Mouse (Mus musculus) CH12.LX (cell line): ENCODE results near the gene Rps24. TPM values are rescaled to one million over a fixed set of nuclear protein-coding genes. Genes with fewer than 3 reads are reported as not detected.

ENCODE experiments used
- DNase-seq: peaks from one replicate; pipeline ENCODE4 v3.0.0-alpha.2; 2013; ENCODE audit errors: extremely low read depth
- H3K27ac ChIP-seq: 2 replicates; pipeline ENCODE4 v1.5.1; 2012; ENCODE audit warnings: low read depth, mild to moderate bottlenecking, control low read depth, moderate library complexity; ENCODE audit not compliant: insufficient read depth
- H3K27me3 ChIP-seq: replicated peaks from 2 replicates; pipeline ENCODE3; 2012; ENCODE audit warnings: inconsistent platforms
- H3K36me3 ChIP-seq, 2 experiments: replicated peaks in 1 of 2; 2 replicates each; pipeline versions ENCODE3 to v1.6.1; 2012; ENCODE audit warnings: inconsistent platforms in 1 of 2, low read length in 1 of 2, mild to moderate bottlenecking in 1 of 2, mixed read lengths in 1 of 2, moderate library complexity in 1 of 2; ENCODE audit not compliant: control insufficient read depth in 1 of 2, insufficient read depth in 1 of 2
- H3K4me1 ChIP-seq, 2 experiments: 2 replicates each; pipeline ENCODE4 v1.6.1; 2012; ENCODE audit warnings: inconsistent platforms in 1 of 2, moderate library complexity in 1 of 2; ENCODE audit not compliant: insufficient read depth in 2 of 2, control insufficient read depth in 1 of 2
- H3K4me2 ChIP-seq: 2 replicates; pipeline ENCODE4 v1.6.1; 2012; ENCODE audit warnings: low read depth, mild to moderate bottlenecking, control low read depth; ENCODE audit not compliant: poor library complexity, insufficient read depth, severe bottlenecking
- H3K4me3 ChIP-seq, 3 experiments: fragments of 150-350 bp in 1 of 3; sonication (generic) in 1 of 3; replicated peaks in 1 of 3; 2 replicates each; pipeline versions ENCODE3 to v1.5.1; 2011 to 2012; ENCODE audit warnings: low read depth in 2 of 3, low read length in 2 of 3, mild to moderate bottlenecking in 2 of 3, moderate library complexity in 2 of 3, control low read depth in 1 of 3, improper control_type of control experiment in 1 of 3, inconsistent platforms in 1 of 3, mixed read lengths in 1 of 3; ENCODE audit not compliant: poor library complexity in 1 of 3
- H3K79me2 ChIP-seq: replicated peaks from 2 replicates; pipeline ENCODE4 v1.6.1; 2012; ENCODE audit warnings: mild to moderate bottlenecking, moderate library complexity; ENCODE audit not compliant: control insufficient read depth, poor library complexity, insufficient read depth, severe bottlenecking; ENCODE audit errors: extremely low read depth
- H3K9ac ChIP-seq: 2 replicates; pipeline ENCODE4 v1.6.1; 2012; ENCODE audit warnings: low read depth, mild to moderate bottlenecking, control low read depth, moderate library complexity; ENCODE audit not compliant: insufficient read depth
- H3K9me3 ChIP-seq: replicated peaks from 2 replicates; pipeline ENCODE3; 2012; ENCODE audit warnings: low read length, inconsistent platforms, mixed read lengths
- CHD1 ChIP-seq: IDR thresholded peaks from 2 replicates; pipeline ENCODE4 v1.6.1; 2012; ENCODE audit warnings: low read depth, low read length, improper control_type of control experiment, inconsistent platforms
- CHD2 ChIP-seq: IDR thresholded peaks from 2 replicates; pipeline ENCODE4 v1.6.1; 2011; ENCODE audit warnings: low read length, improper control_type of control experiment
- CTCF ChIP-seq, 2 experiments: IDR thresholded peaks in 1 of 2; conservative IDR thresholded peaks in 1 of 2; 2 replicates each; pipeline ENCODE4 v1.5.1; 2011 to 2012; ENCODE audit warnings: low read depth in 2 of 2, low read length in 2 of 2, improper control_type of control experiment in 1 of 2, inconsistent platforms in 1 of 2, mild to moderate bottlenecking in 1 of 2, moderate library complexity in 1 of 2
- E2F4 ChIP-seq: IDR thresholded peaks from 2 replicates; pipeline ENCODE4 v1.6.1; 2011; ENCODE audit warnings: low read depth, low read length, improper control_type of control experiment; ENCODE audit not compliant: insufficient replicate concordance
- IRF4 ChIP-seq: IDR thresholded peaks from 2 replicates; pipeline ENCODE4 v1.6.1; 2014; ENCODE audit warnings: low read depth, mild to moderate bottlenecking, inconsistent platforms, low read length, improper control_type of control experiment
- JUN ChIP-seq: IDR thresholded peaks from 2 replicates; pipeline ENCODE4 v1.6.1; 2011; ENCODE audit warnings: low read depth, mild to moderate bottlenecking, low read length, improper control_type of control experiment, moderate library complexity; ENCODE audit not compliant: insufficient read depth
- JUND ChIP-seq: conservative IDR thresholded peaks from 2 replicates; pipeline ENCODE4 v1.6.1; 2011; ENCODE audit warnings: low read depth, low read length, improper control_type of control experiment
- KAT2A ChIP-seq: IDR thresholded peaks from 2 replicates; pipeline ENCODE4 v1.6.1; 2012; ENCODE audit warnings: low read length, improper control_type of control experiment, inconsistent platforms; ENCODE audit not compliant: insufficient replicate concordance
- MAFK ChIP-seq: IDR thresholded peaks from 2 replicates; pipeline ENCODE4 v1.6.1; 2011; ENCODE audit warnings: low read length, improper control_type of control experiment; ENCODE audit not compliant: insufficient replicate concordance
- MAX ChIP-seq: IDR thresholded peaks from 2 replicates; pipeline ENCODE4 v1.6.1; 2011; ENCODE audit warnings: low read length, improper control_type of control experiment
- MAZ ChIP-seq: IDR thresholded peaks from 2 replicates; pipeline ENCODE4 v1.6.1; 2012; ENCODE audit warnings: low read depth, mild to moderate bottlenecking, inconsistent platforms, low read length, improper control_type of control experiment, moderate library complexity
- MXI1 ChIP-seq: IDR thresholded peaks from 2 replicates; pipeline ENCODE4 v1.6.1; 2011; ENCODE audit warnings: mild to moderate bottlenecking, low read depth, low read length, improper control_type of control experiment
- MYC ChIP-seq: IDR thresholded peaks from 2 replicates; pipeline ENCODE4 v1.6.1; 2011; ENCODE audit warnings: low read depth, mild to moderate bottlenecking, improper control_type of control experiment, low read length
- POLR2A ChIP-seq: IDR thresholded peaks from 2 replicates; pipeline ENCODE4 v1.6.1; 2011; ENCODE audit warnings: low read depth, mild to moderate bottlenecking, improper control_type of control experiment, low read length
- POLR2AphosphoS2 ChIP-seq: IDR thresholded peaks from 2 replicates; pipeline ENCODE4 v1.6.1; 2011; ENCODE audit warnings: low read depth, low read length, improper control_type of control experiment
- RAD21 ChIP-seq: IDR thresholded peaks from 2 replicates; pipeline ENCODE4 v1.6.1; 2011; ENCODE audit warnings: low read depth, mild to moderate bottlenecking, low read length, improper control_type of control experiment, moderate library complexity
- RCOR1 ChIP-seq: conservative IDR thresholded peaks from 2 replicates; pipeline ENCODE4 v1.6.1; 2012; ENCODE audit warnings: low read depth, mild to moderate bottlenecking, inconsistent platforms, low read length, improper control_type of control experiment
- SMC3 ChIP-seq: IDR thresholded peaks from 2 replicates; pipeline ENCODE4 v1.6.1; 2011; ENCODE audit warnings: low read depth, low read length, improper control_type of control experiment
- TCF12 ChIP-seq: IDR thresholded peaks from 2 replicates; pipeline ENCODE4 v1.6.1; 2014; ENCODE audit warnings: low read depth, mild to moderate bottlenecking, inconsistent platforms, low read length, improper control_type of control experiment
- UBTF ChIP-seq: IDR thresholded peaks from 2 replicates; pipeline ENCODE4 v1.6.1; 2012; ENCODE audit warnings: low read depth, mild to moderate bottlenecking, inconsistent platforms, low read length, improper control_type of control experiment, moderate library complexity
- USF1 ChIP-seq: IDR thresholded peaks from 2 replicates; pipeline ENCODE4 v1.6.1; 2014; ENCODE audit warnings: low read depth, mild to moderate bottlenecking, inconsistent platforms, low read length, improper control_type of control experiment
- USF2 ChIP-seq: conservative IDR thresholded peaks from 2 replicates; pipeline ENCODE4 v1.6.1; 2011; ENCODE audit warnings: low read depth, low read length, improper control_type of control experiment
- ZMIZ1 ChIP-seq: IDR thresholded peaks from 2 replicates; pipeline ENCODE4 v1.6.1; 2012; ENCODE audit warnings: low read depth, mild to moderate bottlenecking, inconsistent platforms, low read length, improper control_type of control experiment
- ZNF384 ChIP-seq: IDR thresholded peaks from 2 replicates; pipeline ENCODE4 v1.6.1; 2012; ENCODE audit warnings: low read depth, low read length, improper control_type of control experiment, inconsistent platforms
- dilution Hi-C: fragments of 300-500 bp; cut with MboI; formaldehyde crosslinking; loops from 2 replicates; pipeline ENCODE4 v1.14.3; 2020; ENCODE audit warnings: low sequenced_read_pairs; ENCODE audit not compliant: extremely low pct_unique_long_range_greater_than_20kb, extremely low pct_ligation_motif_present
- in situ Hi-C: fragments of 300-500 bp; cut with MboI; formaldehyde crosslinking; loops from 3 replicates; pipeline ENCODE4 v1.14.3; 2019; ENCODE audit warnings: low sequenced_read_pairs, low pct_ligation_motif_present, low pct_unique_long_range_greater_than_20kb, mixed read lengths
- polyA plus RNA-seq: library from polyadenylated mRNA; unstranded; fragments of >175 nt; gene quantifications from 2 replicates; pipeline ENCODE4 v1.2.1, GENCODE M21; 2012; ENCODE audit warnings: low read depth; ENCODE audit not compliant: insufficient read length
- total RNA-seq, 2 experiments: library from RNA; depleted of rRNA; stranded (reverse); fragments of 300-350 nt in 1 of 2; fragments of >200 nt in 1 of 2; gene quantifications; 2 replicates each; pipeline ENCODE4 v1.2.3; 2012 to 2014

Gene Rps24
- total and polyA plus RNA-seq, 3 experiments, result 2,823 to 7,430 (median 3,420) TPM

DNA sequence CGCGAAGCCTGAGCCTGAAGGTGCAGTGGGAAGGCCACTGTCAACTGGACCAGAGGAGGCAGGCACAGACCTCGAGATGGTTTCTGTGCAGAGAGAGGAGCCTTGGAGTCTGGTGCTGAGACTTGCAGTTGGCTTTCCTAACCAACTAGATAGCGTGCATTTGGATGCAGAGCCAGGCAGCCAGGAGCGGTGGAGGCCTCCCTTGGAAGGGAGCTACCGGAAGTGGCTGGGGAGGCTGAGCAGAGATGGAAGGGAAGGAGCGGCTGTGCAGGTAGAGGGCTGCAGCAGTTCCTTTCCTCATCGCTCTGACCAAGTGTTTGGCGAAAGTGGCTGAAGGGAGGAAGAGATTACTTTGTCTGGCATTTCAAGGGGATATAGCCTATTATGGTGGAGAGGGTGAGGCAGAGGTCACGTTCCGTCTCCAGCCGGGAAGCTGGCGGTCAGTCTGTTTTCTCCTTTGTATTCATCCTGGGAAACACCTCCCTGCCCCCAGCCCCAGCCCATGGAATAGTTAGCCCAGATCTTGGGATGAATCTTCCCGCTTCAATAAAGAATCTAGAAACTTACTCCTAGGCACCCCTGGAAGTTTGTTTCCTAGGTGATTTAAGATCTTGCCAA is 20.6 kb downstream of the Rps24 start:
- Histone ChIP-seq H3K4me2 (no peak overlapping the region), H3K27ac (no peak overlapping the region), H3K4me1 (no peaks in the 10 kb centered on the region), H3K4me3 (no peak overlapping the region), H3K9me3 (peaks cover 10% of the 10 kb centered on the region), H3K79me2 (no peaks in the 10 kb centered on the region), H3K27me3 (no peaks in the 10 kb centered on the region), H3K9ac (no peak overlapping the region), H3K36me3 (peaks cover 0 to 2% of the 10 kb centered on the region in 2 experiments)
- no peak for DNase-seq
- dilution Hi-C loops, result no loop called here
- TF ChIP-seq IRF4 (no peak), ZMIZ1 (no peak), JUN (no peak), MYC (no peak), ZNF384 (no peak), MXI1 (no peak), USF1 (no peak), CHD2 (no peak), TCF12 (no peak), MAX (no peak), USF2 (no peak), E2F4 (no peak), POLR2AphosphoS2 (no peak), KAT2A (no peak)
- in situ Hi-C loops, result no loop called here

DNA sequence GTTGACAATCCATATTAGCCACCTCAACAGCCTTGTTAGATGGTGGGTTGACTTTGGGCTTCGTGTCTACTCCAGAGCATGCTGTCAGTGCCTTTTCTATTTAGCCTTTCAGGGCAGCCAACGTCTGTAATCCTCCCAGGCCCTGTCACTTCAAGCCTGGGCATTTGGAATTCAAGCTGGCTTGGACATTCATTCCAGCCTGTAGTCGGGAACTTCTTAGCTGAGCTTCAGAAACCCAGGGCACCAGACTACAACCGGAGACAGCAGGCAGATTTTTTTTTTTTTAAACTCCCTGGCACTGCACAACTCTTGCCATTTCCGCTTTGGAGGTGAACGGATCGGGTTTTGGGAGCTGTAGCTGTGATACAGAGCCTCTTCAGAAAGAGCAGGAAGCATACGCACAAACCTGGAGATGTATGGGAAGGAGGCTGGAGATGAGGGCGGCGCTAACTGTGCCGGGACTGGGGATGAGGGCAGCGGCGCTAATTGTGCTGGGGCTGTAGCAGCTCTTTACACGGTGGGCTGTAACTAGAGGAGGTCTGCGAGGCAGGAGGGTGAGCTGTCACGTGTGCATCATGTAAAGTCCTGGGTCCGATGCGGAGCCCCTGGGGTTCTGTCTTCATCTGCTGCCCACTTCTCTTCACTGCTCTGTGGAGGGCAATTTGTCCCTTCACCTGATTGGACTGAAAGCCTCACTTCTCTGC is 21.3 kb downstream of the Rps24 start:
- H3K9ac ChIP-seq, result no peak overlapping the region
- H3K27me3 ChIP-seq, result no peaks in the 10 kb centered on the region
- peaks cover 10% of the 10 kb centered on the region for H3K9me3 ChIP-seq
- no peaks in the 10 kb centered on the region for H3K4me1 ChIP-seq
- dilution Hi-C loops (no loop called here), in situ Hi-C loops (no loop called here)
- no peaks in the 10 kb centered on the region for H3K36me3 ChIP-seq
- no peak for TF ChIP-seq CTCF (conservative IDR thresholded peaks at IDR 0.05 in 1 of 2, IDR thresholded peaks at IDR 0.05 in 1 of 2; ENCODE audit: low read depth in 2 of 2, low read length in 2 of 2)
- no peak for TF ChIP-seq POLR2A
- TF ChIP-seq MAX, result no peak
- no peak for TF ChIP-seq ZNF384
- no peak for TF ChIP-seq RCOR1
- TF ChIP-seq POLR2AphosphoS2, result no peak
- no peak for TF ChIP-seq USF2
- TF ChIP-seq CHD1, result no peak
- no peak for TF ChIP-seq RAD21
- TF ChIP-seq JUND, result no peak
- TF ChIP-seq KAT2A, result no peak
- TF ChIP-seq USF1, result no peak
- no peak for TF ChIP-seq TCF12
- TF ChIP-seq MAFK, result no peak
- TF ChIP-seq MYC, result no peak
- no peak for TF ChIP-seq MAZ
- TF ChIP-seq SMC3, result no peak
- no peak for TF ChIP-seq MXI1
- no peak for TF ChIP-seq UBTF
- DNase-seq, result no peak
- no peak overlapping the region for H3K4me3 ChIP-seq
- no peaks in the 10 kb centered on the region for H3K79me2 ChIP-seq
- H3K27ac ChIP-seq, result no peak overlapping the region
- H3K4me2 ChIP-seq, result no peak overlapping the region
